Mouse (Mus musculus): ENCODE data around the gene Ctnnd2. TPM values are rescaled to one million over a fixed set of nuclear protein-coding genes. Genes with fewer than 3 reads are reported as not detected.

Ctnnd2 gene
- polyA plus RNA-seq, 1 experiment from 2014 or later: 46.6 TPM

GRCm38 (mm10) chr15:30884692-30885334, 712.4 kb downstream of the Ctnnd2 start:
- no peak overlapping the region for H3K4me3 ChIP-seq (ENCODE audit: low read depth, low read length)
- WGBS: 89% methylated on average over 12 of the region's 12 CpGs
- H3K4me1 ChIP-seq (replicated peaks; ENCODE audit: control insufficient read depth, insufficient read depth, low read length): no peaks in the 10 kb centered on the region
- H3K27me3 ChIP-seq (ENCODE audit: control insufficient read depth, insufficient read depth, low read length): no peaks in the 10 kb centered on the region
- H3K4me2 ChIP-seq (ENCODE audit: low read depth, low read length, severe bottlenecking): no peak overlapping the region
- no peak overlapping the region for H3K27ac ChIP-seq (ENCODE audit: low read depth, low read length)
- H3K36me3 ChIP-seq (ENCODE audit: control insufficient read depth, insufficient read depth, low read length): no peaks in the 10 kb centered on the region
- ATAC-seq (replicated peaks; ENCODE audit: low FRiP score) (no peak; the same call in 1 of the 2 replicates), DNase-seq (ENCODE audit: low spot score) (no peak)
- no peaks in the 10 kb centered on the region for H3K9me3 ChIP-seq (ENCODE audit: control insufficient read depth, low read length)
- H3K9ac ChIP-seq (ENCODE audit: low read length): no peak overlapping the region

GRCm38 (mm10) chr15:30885410-30885809, 713.0 kb downstream of the Ctnnd2 start:
- WGBS: 89% methylated on average over 6 of the region's 6 CpGs
- no peak for ATAC-seq (replicated peaks; ENCODE audit: low FRiP score)

DNA sequence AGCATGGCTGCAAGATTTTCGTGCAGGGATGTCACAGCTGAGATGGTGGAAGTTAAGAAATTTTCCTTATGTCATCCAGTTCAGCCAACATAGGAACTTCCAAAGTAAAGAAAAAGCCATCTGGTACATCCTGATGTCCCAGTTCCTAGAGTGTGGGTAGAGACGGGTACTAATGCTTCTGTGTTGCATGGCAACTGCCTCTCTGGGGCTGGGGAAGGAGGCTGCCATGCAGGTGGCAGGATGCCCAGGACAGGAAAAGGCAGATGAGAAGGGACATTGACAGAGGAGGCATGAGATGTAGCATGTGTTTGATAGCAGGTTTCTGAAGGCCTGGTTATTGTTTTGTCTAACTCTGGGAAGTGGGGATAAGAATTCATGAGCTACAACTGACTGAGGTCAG, 715.2 kb downstream of the Ctnnd2 start:
- no peaks in the 10 kb centered on the region for H3K4me1 ChIP-seq (replicated peaks; ENCODE audit: control insufficient read depth, insufficient read depth, low read length)
- ATAC-seq (replicated peaks; ENCODE audit: low FRiP score): no peak
- no peaks in the 10 kb centered on the region for H3K36me3 ChIP-seq (ENCODE audit: control insufficient read depth, insufficient read depth, low read length)
- H3K4me3 ChIP-seq (ENCODE audit: low read depth, low read length): no peak overlapping the region
- H3K9ac ChIP-seq (ENCODE audit: low read length): no peak overlapping the region
- no peak overlapping the region for H3K27ac ChIP-seq (ENCODE audit: low read depth, low read length)
- no peaks in the 10 kb centered on the region for H3K9me3 ChIP-seq (ENCODE audit: control insufficient read depth, low read length)
- H3K27me3 ChIP-seq (ENCODE audit: control insufficient read depth, insufficient read depth, low read length): no peaks in the 10 kb centered on the region
- no peak overlapping the region for H3K4me2 ChIP-seq (ENCODE audit: low read depth, low read length, severe bottlenecking)
- WGBS: 92% methylated on average over 2 of the region's 2 CpGs
- DNase-seq (ENCODE audit: low spot score): no peak

More at GRCm38 (mm10) chr15:30885410-30885809, 713.0 kb downstream of the Ctnnd2 start:
- Histone ChIP-seq H3K4me3 (ENCODE audit: low read depth, low read length) (no peak overlapping the region), H3K36me3 (ENCODE audit: control insufficient read depth, insufficient read depth, low read length) (no peaks in the 10 kb centered on the region), H3K4me2 (ENCODE audit: low read depth, low read length, severe bottlenecking) (no peak overlapping the region), H3K9ac (ENCODE audit: low read length) (no peak overlapping the region), H3K9me3 (ENCODE audit: control insufficient read depth, low read length) (no peaks in the 10 kb centered on the region), H3K27me3 (ENCODE audit: control insufficient read depth, insufficient read depth, low read length) (no peaks in the 10 kb centered on the region), H3K27ac (ENCODE audit: low read depth, low read length) (no peak overlapping the region), H3K4me1 (replicated peaks; ENCODE audit: control insufficient read depth, insufficient read depth, low read length) (no peaks in the 10 kb centered on the region)
- DNase-seq (ENCODE audit: low spot score): no peak

DNA sequence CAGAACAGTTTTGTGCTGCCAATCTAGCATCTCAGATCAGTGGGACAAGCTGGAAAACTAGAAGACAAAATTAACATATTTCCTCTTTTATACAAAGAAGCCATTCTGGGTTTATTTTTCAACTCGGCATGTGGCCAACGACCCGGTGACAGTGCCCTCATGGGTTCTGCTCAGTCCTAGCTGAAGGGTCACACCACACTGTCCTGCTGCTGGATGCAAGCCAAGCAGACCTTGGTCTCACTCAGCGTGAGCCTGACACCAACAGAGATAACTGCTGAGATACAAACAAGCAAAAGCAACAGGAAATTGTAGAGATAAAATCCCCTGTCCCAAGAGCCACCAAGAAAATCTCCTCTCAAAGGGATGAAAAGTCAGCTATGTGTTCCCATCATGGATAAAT, 719.6 kb downstream of the Ctnnd2 start:
- Histone ChIP-seq H3K4me2 (ENCODE audit: low read depth, low read length, severe bottlenecking) (no peak overlapping the region), H3K4me1 (replicated peaks; ENCODE audit: control insufficient read depth, insufficient read depth, low read length) (no peaks in the 10 kb centered on the region), H3K36me3 (ENCODE audit: control insufficient read depth, insufficient read depth, low read length) (no peaks in the 10 kb centered on the region), H3K9me3 (ENCODE audit: control insufficient read depth, low read length) (no peaks in the 10 kb centered on the region), H3K27ac (ENCODE audit: low read depth, low read length) (no peak overlapping the region), H3K27me3 (ENCODE audit: control insufficient read depth, insufficient read depth, low read length) (no peaks in the 10 kb centered on the region), H3K9ac (ENCODE audit: low read length) (no peak overlapping the region), H3K4me3 (ENCODE audit: low read depth, low read length) (no peak overlapping the region)
- WGBS: 75% methylated on average over 4 of the region's 4 CpGs
- DNase-seq (ENCODE audit: low spot score) (no peak), ATAC-seq (replicated peaks; ENCODE audit: low FRiP score) (no peak)

GRCm38 (mm10) chr15:30895063-30895462, 722.7 kb downstream of the Ctnnd2 start:
- H3K9ac ChIP-seq (ENCODE audit: low read length): no peak overlapping the region
- no peak overlapping the region for H3K27ac ChIP-seq (ENCODE audit: low read depth, low read length)
- no peak overlapping the region for H3K4me2 ChIP-seq (ENCODE audit: low read depth, low read length, severe bottlenecking)
- DNase-seq (ENCODE audit: low spot score): no peak
- H3K27me3 ChIP-seq (ENCODE audit: control insufficient read depth, insufficient read depth, low read length): no peaks in the 10 kb centered on the region
- ATAC-seq (replicated peaks; ENCODE audit: low FRiP score): no peak
- WGBS: 87% methylated on average over 5 of the region's 5 CpGs
- H3K9me3 ChIP-seq (ENCODE audit: control insufficient read depth, low read length): no peaks in the 10 kb centered on the region
- no peaks in the 10 kb centered on the region for H3K36me3 ChIP-seq (ENCODE audit: control insufficient read depth, insufficient read depth, low read length)
- H3K4me1 ChIP-seq (replicated peaks; ENCODE audit: control insufficient read depth, insufficient read depth, low read length): no peaks in the 10 kb centered on the region
- H3K4me3 ChIP-seq (ENCODE audit: low read depth, low read length): no peak overlapping the region

GRCm38 (mm10) chr15:30897342-30897741, 724.9 kb downstream of the Ctnnd2 start:
- no peak overlapping the region for H3K9ac ChIP-seq (ENCODE audit: low read length)
- no peak overlapping the region for H3K27ac ChIP-seq (ENCODE audit: low read depth, low read length)
- H3K27me3 ChIP-seq (ENCODE audit: control insufficient read depth, insufficient read depth, low read length): no peaks in the 10 kb centered on the region
- H3K4me2 ChIP-seq (ENCODE audit: low read depth, low read length, severe bottlenecking): no peak overlapping the region
- H3K36me3 ChIP-seq (ENCODE audit: control insufficient read depth, insufficient read depth, low read length): no peaks in the 10 kb centered on the region
- H3K9me3 ChIP-seq (ENCODE audit: control insufficient read depth, low read length): no peaks in the 10 kb centered on the region
- ATAC-seq (replicated peaks; ENCODE audit: low FRiP score) (no peak), DNase-seq (ENCODE audit: low spot score) (no peak)
- no peaks in the 10 kb centered on the region for H3K4me1 ChIP-seq (replicated peaks; ENCODE audit: control insufficient read depth, insufficient read depth, low read length)
- no peak overlapping the region for H3K4me3 ChIP-seq (ENCODE audit: low read depth, low read length)
- 95% methylated on average over 8 of the region's 8 CpGs for WGBS

GRCm38 (mm10) chr15:30908027-30908426, 735.6 kb downstream of the Ctnnd2 start:
- H3K36me3 ChIP-seq (ENCODE audit: control insufficient read depth, insufficient read depth, low read length): no peaks in the 10 kb centered on the region
- no peak for DNase-seq (ENCODE audit: low spot score)
- no peak overlapping the region for H3K4me3 ChIP-seq (ENCODE audit: low read depth, low read length)
- 12% methylated on average over 2 of the region's 2 CpGs for WGBS
- H3K9me3 ChIP-seq (ENCODE audit: control insufficient read depth, low read length): no peaks in the 10 kb centered on the region
- no peak overlapping the region for H3K4me2 ChIP-seq (ENCODE audit: low read depth, low read length, severe bottlenecking)
- H3K9ac ChIP-seq (ENCODE audit: low read length): no peak overlapping the region
- H3K27me3 ChIP-seq (ENCODE audit: control insufficient read depth, insufficient read depth, low read length): no peaks in the 10 kb centered on the region
- H3K27ac ChIP-seq (ENCODE audit: low read depth, low read length): no peak overlapping the region
- no peak for ATAC-seq (replicated peaks; ENCODE audit: low FRiP score)
- no peaks in the 10 kb centered on the region for H3K4me1 ChIP-seq (replicated peaks; ENCODE audit: control insufficient read depth, insufficient read depth, low read length)

DNA sequence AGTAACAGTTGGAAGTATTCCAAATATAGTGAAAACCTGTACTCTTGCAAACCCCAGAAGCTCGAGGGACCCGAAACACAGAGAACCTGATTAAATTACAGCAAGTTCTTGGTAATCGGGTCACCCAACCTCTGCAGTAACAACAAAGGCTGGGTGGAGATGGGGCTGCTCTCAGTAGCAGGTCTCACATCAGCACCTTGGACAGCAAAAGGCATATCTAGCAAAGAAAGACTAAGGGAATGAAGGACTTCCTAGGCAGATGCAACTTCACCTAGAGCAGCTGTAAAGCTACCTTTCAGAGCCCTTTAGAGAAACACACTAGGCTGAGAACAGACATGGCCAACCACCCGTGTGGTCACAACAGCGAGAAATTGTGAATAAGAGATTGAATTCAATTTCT, 741.0 kb downstream of the Ctnnd2 start:
- no peaks in the 10 kb centered on the region for H3K36me3 ChIP-seq (ENCODE audit: control insufficient read depth, insufficient read depth, low read length)
- WGBS: 86% methylated on average over 5 of the region's 5 CpGs
- DNase-seq (ENCODE audit: low spot score): no peak

DNA sequence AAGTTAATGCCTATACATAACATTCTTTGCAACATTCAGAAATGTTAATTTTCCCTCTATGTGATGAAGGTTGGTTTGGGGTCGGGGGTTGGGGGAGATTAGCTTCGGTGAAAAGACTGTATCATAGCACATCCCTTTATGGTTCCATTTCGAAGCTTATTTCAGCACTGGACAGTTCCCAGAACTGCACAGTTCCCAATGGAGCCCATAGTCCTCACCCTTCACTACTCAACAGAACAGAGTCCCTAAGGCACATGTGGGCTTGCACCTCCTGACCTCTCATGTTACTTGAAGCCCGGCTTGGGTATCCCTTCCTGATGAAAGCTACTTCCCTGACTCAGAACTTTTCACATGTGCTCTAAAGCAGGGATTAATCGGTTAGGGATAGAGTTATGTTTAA, 753.4 kb downstream of the Ctnnd2 start:
- 80% methylated on average over 5 of the region's 5 CpGs for WGBS
- no peak overlapping the region for H3K27ac ChIP-seq (ENCODE audit: low read depth, low read length)

More for the DNA sequence above, 741.0 kb downstream of the Ctnnd2 start:
- Histone ChIP-seq H3K4me1 (replicated peaks; ENCODE audit: control insufficient read depth, insufficient read depth, low read length) (no peaks in the 10 kb centered on the region), H3K27me3 (ENCODE audit: control insufficient read depth, insufficient read depth, low read length) (no peaks in the 10 kb centered on the region), H3K9ac (ENCODE audit: low read length) (no peak overlapping the region), H3K27ac (ENCODE audit: low read depth, low read length) (no peak overlapping the region), H3K4me3 (ENCODE audit: low read depth, low read length) (no peak overlapping the region), H3K9me3 (ENCODE audit: control insufficient read depth, low read length) (no peaks in the 10 kb centered on the region), H3K4me2 (ENCODE audit: low read depth, low read length, severe bottlenecking) (no peak overlapping the region)
- no peak for ATAC-seq (replicated peaks; ENCODE audit: low FRiP score)

More for the DNA sequence above, 753.4 kb downstream of the Ctnnd2 start:
- H3K36me3 ChIP-seq (ENCODE audit: control insufficient read depth, insufficient read depth, low read length): no peaks in the 10 kb centered on the region
- no peak overlapping the region for H3K4me3 ChIP-seq (ENCODE audit: low read depth, low read length)
- no peaks in the 10 kb centered on the region for H3K27me3 ChIP-seq (ENCODE audit: control insufficient read depth, insufficient read depth, low read length)
- DNase-seq (ENCODE audit: low spot score) (no peak), ATAC-seq (replicated peaks; ENCODE audit: low FRiP score) (no peak)
- H3K9me3 ChIP-seq (ENCODE audit: control insufficient read depth, low read length): no peaks in the 10 kb centered on the region
- no peak overlapping the region for H3K4me2 ChIP-seq (ENCODE audit: low read depth, low read length, severe bottlenecking)
- H3K9ac ChIP-seq (ENCODE audit: low read length): no peak overlapping the region
- no peaks in the 10 kb centered on the region for H3K4me1 ChIP-seq (replicated peaks; ENCODE audit: control insufficient read depth, insufficient read depth, low read length)
